Comparison of ENCODE assay signal across 19 mouse cellular contexts in genomic region chr14:27272072-27272834, GRCm38 (mm10).
DNase-seq lines count a peak whose midpoint lies in the region; ATAC-seq and TF ChIP-seq lines count a peak whose summit lies in the region.
"Had no signal": no experiment of that assay in that cellular context is flagged by ENCODE, and none has a peak within 500 bp of the region (broad histone marks: within the 10 kb centered on the region; RNA-seq: fewer than 3 reads in every experiment).

No protein-coding gene starts in this region.

- peak; percentile 23 for DNase-seq in forebrain, embryonic 10.5 days (ENCODE audit: extremely low spot score, low spot score)
- peak; percentile 22 for DNase-seq in brain, adult 2 months (ENCODE audit: low read depth, low spot score)
- peak; percentile 23 for DNase-seq in hindbrain, postnatal 0 days (ENCODE audit: low spot score)
- DNase-seq in midbrain, postnatal 0 days (ENCODE audit: low spot score) = peak; percentile 18
- DNase-seq in spleen, adult 18-20 months = no peak
- DNase-seq: adrenal gland, postnatal 25 days; heart, adult 18-20 months; liver; lung, adult 18-20 months; right cerebral cortex, postnatal 14 days had no signal

- ATAC-seq in forebrain, embryonic 15.5 days (replicated peaks) = no peak
- ATAC-seq in hindbrain, postnatal 0 days = no peak
- no peak; the same call in 1 of the 2 replicates for ATAC-seq in midbrain, postnatal 0 days (ENCODE audit: low FRiP score)
- ATAC-seq in megakaryocyte, adult 5-6 weeks (ENCODE audit: poor library complexity, severe bottlenecking) = no peak
- ATAC-seq in intestine, embryonic 15.5 days = no peak
- ATAC-seq: inflammation-experienced regulatory T-cells, adult 6 months had no signal

- H3K36me3 ChIP-seq in forebrain, embryonic 10.5 days (replicated peaks) = no peaks in the 10 kb centered on the region
- H3K36me3 ChIP-seq in forebrain, embryonic 15.5 days = no peaks in the 10 kb centered on the region
- H3K36me3 ChIP-seq in hindbrain, postnatal 0 days (ENCODE audit: insufficient read depth, low read length) = no peaks in the 10 kb centered on the region
- H3K36me3 ChIP-seq in midbrain, postnatal 0 days (ENCODE audit: insufficient read depth, low read length) = no peaks in the 10 kb centered on the region
- H3K36me3 ChIP-seq in intestine, embryonic 15.5 days = no peaks in the 10 kb centered on the region
- H3K36me3 ChIP-seq: embryonic facial prominence, embryonic 10.5 days had no signal

- 26% methylated on average over 11 of the region's 11 CpGs for WGBS in forebrain, embryonic 10.5 days
- 12% methylated on average over 11 of the region's 11 CpGs for WGBS in forebrain, embryonic 15.5 days
- 27% methylated on average over 11 of the region's 11 CpGs for WGBS in hindbrain, postnatal 0 days
- WGBS in midbrain, postnatal 0 days = 11% methylated on average over 11 of the region's 11 CpGs
- WGBS in intestine, embryonic 15.5 days = 56% methylated on average over 11 of the region's 11 CpGs

- peaks cover 21% of the 10 kb centered on the region for H3K27me3 ChIP-seq in forebrain, embryonic 10.5 days (ENCODE audit: poor library complexity, severe bottlenecking)
- H3K27me3 ChIP-seq in forebrain, embryonic 15.5 days = no peaks in the 10 kb centered on the region
- H3K27me3 ChIP-seq in hindbrain, postnatal 0 days (ENCODE audit: insufficient read depth, low read length) = no peaks in the 10 kb centered on the region
- no peaks in the 10 kb centered on the region for H3K27me3 ChIP-seq in midbrain, postnatal 0 days (ENCODE audit: insufficient read depth, low read length)
- H3K27me3 ChIP-seq in intestine, embryonic 15.5 days (replicated peaks) = no peaks in the 10 kb centered on the region

- H3K4me2 ChIP-seq in forebrain, embryonic 15.5 days (replicated peaks) = no peak overlapping the region
- no peak overlapping the region for H3K4me2 ChIP-seq in hindbrain, postnatal 0 days (ENCODE audit: low read depth, low read length)
- H3K4me2 ChIP-seq in midbrain, postnatal 0 days (ENCODE audit: low read depth, low read length, poor library complexity, severe bottlenecking) = no peak overlapping the region
- H3K4me2 ChIP-seq in intestine, embryonic 15.5 days (replicated peaks) = no peak overlapping the region

- no peak overlapping the region for H3K4me3 ChIP-seq in forebrain, embryonic 10.5 days
- no peak overlapping the region for H3K4me3 ChIP-seq in forebrain, embryonic 15.5 days
- H3K4me3 ChIP-seq in hindbrain, postnatal 0 days (ENCODE audit: low read length) = no peak overlapping the region
- no peak overlapping the region for H3K4me3 ChIP-seq in midbrain, postnatal 0 days (ENCODE audit: low read depth, low read length)
- H3K4me3 ChIP-seq in intestine, embryonic 15.5 days (replicated peaks) = no peak overlapping the region
- H3K4me3 ChIP-seq: embryonic facial prominence, embryonic 10.5 days; erythroblast, embryonic 14.5 days; myocyte had no signal

- H3K9me3 ChIP-seq in forebrain, embryonic 10.5 days = no peaks in the 10 kb centered on the region
- H3K9me3 ChIP-seq in forebrain, embryonic 15.5 days = no peaks in the 10 kb centered on the region
- H3K9me3 ChIP-seq in hindbrain, postnatal 0 days (ENCODE audit: low read length) = no peaks in the 10 kb centered on the region
- H3K9me3 ChIP-seq in midbrain, postnatal 0 days (ENCODE audit: low read length) = no peaks in the 10 kb centered on the region
- H3K9me3 ChIP-seq in intestine, embryonic 15.5 days = no peaks in the 10 kb centered on the region
- H3K9me3 ChIP-seq: embryonic facial prominence, embryonic 10.5 days had no signal

- peaks cover 30% of the 10 kb centered on the region for H3K4me1 ChIP-seq in forebrain, embryonic 10.5 days
- peaks cover 15% of the 10 kb centered on the region for H3K4me1 ChIP-seq in forebrain, embryonic 15.5 days
- peaks cover 18% of the 10 kb centered on the region; the same call in 1 of the 2 replicates for H3K4me1 ChIP-seq in hindbrain, postnatal 0 days (ENCODE audit: insufficient read depth, low read length)
- peaks cover 12% of the 10 kb centered on the region; the same call in 1 of the 2 replicates for H3K4me1 ChIP-seq in midbrain, postnatal 0 days (ENCODE audit: insufficient read depth, low read length)
- H3K4me1 ChIP-seq in intestine, embryonic 15.5 days (replicated peaks) = no peaks in the 10 kb centered on the region

- TF ChIP-seq CTCF in hindbrain, postnatal 0 days (IDR thresholded peaks at IDR 0.05; ENCODE audit: low read depth) = no peak
- TF ChIP-seq CTCF in midbrain, postnatal 0 days (IDR thresholded peaks at IDR 0.05) = no peak

- H3K9ac ChIP-seq in forebrain, embryonic 15.5 days (replicated peaks) = no peak overlapping the region
- H3K9ac ChIP-seq in hindbrain, postnatal 0 days (replicated peaks; ENCODE audit: low read length) = no peak overlapping the region
- H3K9ac ChIP-seq in midbrain, postnatal 0 days (replicated peaks; ENCODE audit: low read length, poor library complexity, severe bottlenecking) = no peak overlapping the region
- H3K9ac ChIP-seq in intestine, embryonic 15.5 days = no peak overlapping the region

- no peak overlapping the region for H3K27ac ChIP-seq in forebrain, embryonic 10.5 days
- H3K27ac ChIP-seq in forebrain, embryonic 15.5 days (replicated peaks) = no peak overlapping the region
- no peak overlapping the region for H3K27ac ChIP-seq in hindbrain, postnatal 0 days
- 0 out of 2 replicates have a peak overlapping the region, but pooled peaks have one; percentile 14 for H3K27ac ChIP-seq in midbrain, postnatal 0 days (ENCODE audit: low read depth, low read length)
- no peak overlapping the region for H3K27ac ChIP-seq in intestine, embryonic 15.5 days
- H3K27ac ChIP-seq: embryonic facial prominence, embryonic 10.5 days; kidney, postnatal 0 days; macrophage had no signal

Comparison
In these comparisons a context has a peak if more than half of its experiments do, and no peak if none do; other contexts are left out.
1. DNase-seq: peak in forebrain, embryonic 10.5 days (single experiment), brain, adult 2 months (single experiment), hindbrain, postnatal 0 days (single experiment) and midbrain, postnatal 0 days (single experiment); none in spleen, adult 18-20 months (0 of 2).